Mouse (Mus musculus) limb, embryonic 12.5 days (tissue): ENCODE measurements around the gene Efcab10. TPM values are rescaled to one million over a fixed set of nuclear protein-coding genes. Genes with fewer than 3 reads are reported as not detected.

ENCODE experiments used
- ATAC-seq: fragments of 200-750 bp; cut with Nextera tagmentation; 2 replicates; pipeline ENCODE4 v1.8.0; 2017; ENCODE audit warnings: low read depth, moderate TSS enrichment; ENCODE audit not compliant: insufficient number of reproducible peaks, insufficient read depth, low FRiP score, low TSS enrichment
- H3K27ac ChIP-seq: fragments of 300-500 bp; sonication (generic); 2 replicates; pipeline ENCODE4 v1.5.1; 2016; ENCODE audit warnings: mild to moderate bottlenecking, moderate library complexity
- H3K27me3 ChIP-seq: fragments of 300-500 bp; sonication (generic); 2 replicates; pipeline ENCODE4 v1.6.1; 2016; ENCODE audit warnings: mild to moderate bottlenecking, moderate library complexity
- H3K36me3 ChIP-seq: fragments of 300-500 bp; sonication (generic); 2 replicates; pipeline ENCODE4 v1.6.1; 2016; ENCODE audit warnings: mild to moderate bottlenecking, moderate library complexity
- H3K4me1 ChIP-seq: fragments of 300-500 bp; sonication (generic); replicated peaks from 2 replicates; pipeline ENCODE4 v1.6.1; 2016
- H3K4me2 ChIP-seq: fragments of 300-500 bp; sonication (generic); 2 replicates; pipeline ENCODE4 v1.6.1; 2016; ENCODE audit warnings: mild to moderate bottlenecking, moderate library complexity
- H3K4me3 ChIP-seq: fragments of 300-500 bp; sonication (generic); replicated peaks from 2 replicates; pipeline ENCODE4 v1.5.1; 2016; ENCODE audit warnings: mild to moderate bottlenecking
- H3K9ac ChIP-seq: fragments of 300-500 bp; sonication (generic); replicated peaks from 2 replicates; pipeline ENCODE4 v1.6.1; 2016; ENCODE audit warnings: mild to moderate bottlenecking, moderate library complexity
- H3K9me3 ChIP-seq: fragments of 300-500 bp; sonication (generic); 2 replicates; pipeline ENCODE4 v1.6.1; 2016; ENCODE audit warnings: mild to moderate bottlenecking, moderate library complexity
- WGBS: fragments of 180-500 bp; shearing (Covaris S2); methylation state at CpG from one replicate; pipeline ENCODE4 v1.1.7; 2016; 5-methylcytosine and 5-hydroxymethylcytosine counted together
- polyA plus RNA-seq: library from polyadenylated mRNA; unstranded; fragments of >200 nt; fragmentation: Nextera tagmentation; extraction: Ambion mirVana; gene quantifications from 2 replicates; pipeline ENCODE4 v1.2.1, GENCODE M21; 2016

The Efcab10 gene
- polyA plus RNA-seq, 1 experiment from 2014 or later, result 0.55 TPM

DNA sequence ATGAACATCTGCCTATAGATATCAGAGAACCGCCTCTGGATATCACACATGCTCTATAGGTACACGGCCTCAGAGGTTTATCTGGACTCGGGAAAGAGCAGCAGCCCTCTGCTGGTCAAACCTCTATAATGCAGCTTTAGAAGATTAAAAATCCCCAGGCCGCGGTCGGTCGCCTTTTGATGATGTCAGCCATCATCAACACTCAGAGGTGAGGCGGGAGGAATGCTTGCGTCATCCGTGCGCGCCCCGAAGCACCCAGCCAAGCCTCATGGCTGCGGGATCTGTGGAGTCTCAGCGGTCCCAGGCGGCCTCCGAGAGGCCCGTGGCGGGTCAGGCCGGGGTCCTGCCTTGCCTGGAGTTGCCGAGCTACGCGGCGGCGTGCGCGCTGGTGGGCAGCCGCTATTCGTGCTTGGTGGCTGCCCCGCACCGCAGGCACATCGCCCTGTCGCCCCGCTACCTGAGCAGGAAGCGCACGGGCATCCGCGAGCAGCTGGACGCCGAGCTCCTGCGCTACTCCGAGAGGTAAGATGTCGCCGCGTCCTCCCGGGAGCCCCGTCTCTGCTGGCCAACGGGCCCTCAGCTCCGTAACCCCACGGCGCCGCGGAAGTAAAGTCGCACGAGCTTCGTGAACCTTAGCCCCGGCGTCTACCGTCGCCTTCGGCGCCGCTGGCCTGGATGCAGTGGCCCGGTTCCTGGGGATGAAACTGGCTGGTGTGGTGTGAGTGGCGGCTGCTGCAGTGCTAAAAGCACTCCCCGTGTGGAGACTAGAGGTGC lies 34.9 kb downstream of the Efcab10 start, which contains the start of gene Twistnb:
TSS of gene Twistnb (plus strand) at position 249 of the 774 bp plus-strand sequence.
- Histone ChIP-seq H3K9ac (peak within 1 kb of the TSS; percentile 89), H3K36me3 (peaks cover 5% of the 10 kb centered on the region; the same call in 1 of the 2 replicates), H3K4me2 (peak within 1 kb of the TSS; percentile 78), H3K4me3 (peak within 1 kb of the TSS; percentile 97), H3K9me3 (no peaks in the 10 kb centered on the region), H3K27ac (peak within 1 kb of the TSS; percentile 78), H3K27me3 (peaks cover 7% of the 10 kb centered on the region; the same call in 1 of the 2 replicates), H3K4me1 (peaks cover 9% of the 10 kb centered on the region)
- under 1% methylated on average over 66 of the region's 66 CpGs for WGBS
- ATAC-seq, result peak; percentile 94

DNA sequence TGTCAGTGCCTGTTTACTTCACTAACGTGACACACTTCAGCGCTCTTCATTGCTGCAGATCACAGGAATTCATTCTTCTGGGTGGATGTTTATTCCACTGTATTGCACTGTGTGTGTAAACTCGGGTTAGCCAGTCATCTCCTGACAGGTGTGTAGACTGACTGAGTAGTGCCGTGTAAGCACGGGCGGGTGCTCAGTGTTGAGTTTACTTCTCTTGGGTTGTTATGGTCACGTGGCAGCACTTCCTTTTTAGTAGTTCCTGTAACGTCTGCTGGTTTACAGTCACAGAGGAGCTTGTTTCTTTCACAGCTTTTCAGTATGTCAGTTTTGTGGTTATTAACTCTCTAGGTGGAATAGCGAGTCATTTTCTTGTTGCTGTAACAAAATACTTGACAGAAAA lies 39.2 kb downstream of the Efcab10 start:
- no peaks in the 10 kb centered on the region for H3K27me3 ChIP-seq
- H3K4me2 ChIP-seq, result no peak overlapping the region
- 90% methylated on average over 9 of the region's 9 CpGs for WGBS
- H3K4me1 ChIP-seq, result peaks cover 9% of the 10 kb centered on the region
- H3K9ac ChIP-seq, result no peak overlapping the region
- H3K27ac ChIP-seq, result no peak overlapping the region
- no peak overlapping the region for H3K4me3 ChIP-seq
- no peaks in the 10 kb centered on the region for H3K9me3 ChIP-seq
- peaks cover 26% of the 10 kb centered on the region for H3K36me3 ChIP-seq
- no peak for ATAC-seq

DNA sequence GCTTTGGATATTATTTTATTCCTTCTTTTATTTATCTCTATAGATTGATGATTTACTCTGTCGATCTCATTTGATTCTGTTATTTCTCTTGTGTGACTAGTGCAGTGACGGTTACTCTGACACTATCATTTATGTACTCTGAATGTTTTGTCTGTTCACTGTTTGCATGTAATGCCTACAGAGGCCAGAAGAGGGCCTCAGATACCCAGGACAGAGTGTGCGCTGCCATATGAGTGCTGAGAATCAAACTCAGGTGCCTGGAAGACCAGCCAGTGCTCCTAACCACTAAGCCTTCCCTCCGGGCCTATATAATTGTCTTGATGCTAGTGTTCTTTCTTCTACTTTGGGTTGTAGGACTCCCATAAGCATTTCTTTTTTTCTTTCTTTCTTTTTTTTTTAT lies 40.1 kb downstream of the Efcab10 start:
- Histone ChIP-seq H3K4me3 (no peak overlapping the region), H3K4me1 (peaks cover 9% of the 10 kb centered on the region), H3K36me3 (peaks cover 33% of the 10 kb centered on the region), H3K9ac (no peak overlapping the region), H3K9me3 (no peaks in the 10 kb centered on the region), H3K27me3 (no peaks in the 10 kb centered on the region), H3K4me2 (no peak overlapping the region), H3K27ac (no peak overlapping the region)
- 96% methylated on average over 4 of the region's 4 CpGs for WGBS
- no peak for ATAC-seq

Other genes starting within 250 kb of the Efcab10 start
- gene Atxn7l1, start 247.2 kb upstream of the Efcab10 start, polyA plus RNA-seq, result 11.2 and 13.8 TPM in 2 replicates
- 57.0 and 65.2 TPM in 2 replicates for gene Twistnb, start 34.8 kb downstream of the Efcab10 start, polyA plus RNA-seq